Mouse (Mus musculus) MEL (cell line): ENCODE measurements around the gene Apbb1.

Experiments used
- CHD2 ChIP-seq: IDR thresholded peaks from 2 replicates; pipeline ENCODE4 v1.6.1; 2011; ENCODE audit warnings: low read length, improper control_type of control experiment
- CTCF ChIP-seq, 3 experiments: IDR thresholded peaks in 2 of 3; conservative IDR thresholded peaks in 1 of 3; 2 replicates each; pipeline ENCODE4 v1.5.1; 2011 to 2012; ENCODE audit warnings: low read length in 3 of 3, low read depth in 2 of 3, mild to moderate bottlenecking in 2 of 3, improper control_type of control experiment in 1 of 3, inconsistent platforms in 1 of 3, mixed read lengths in 1 of 3, moderate library complexity in 1 of 3; ENCODE audit not compliant: control insufficient read depth in 1 of 3, insufficient read depth in 1 of 3, poor library complexity in 1 of 3, severe bottlenecking in 1 of 3
- JUND ChIP-seq: IDR thresholded peaks from 2 replicates; pipeline ENCODE4 v1.6.1; 2011; ENCODE audit warnings: low read depth, mild to moderate bottlenecking, improper control_type of control experiment, low read length
- KAT2A ChIP-seq: conservative IDR thresholded peaks from 2 replicates; pipeline ENCODE4 v1.6.1; 2012; ENCODE audit warnings: low read depth, low read length, improper control_type of control experiment, inconsistent platforms
- MAX ChIP-seq: IDR thresholded peaks from 2 replicates; pipeline ENCODE4 v1.6.1; 2011; ENCODE audit warnings: low read length, improper control_type of control experiment
- MEF2A ChIP-seq: IDR thresholded peaks from 2 replicates; pipeline ENCODE4 v1.6.1; 2014; ENCODE audit warnings: low read depth, mild to moderate bottlenecking, inconsistent platforms, low read length, improper control_type of control experiment; ENCODE audit not compliant: poor library complexity, insufficient replicate concordance, severe bottlenecking; ENCODE audit errors: extremely low read depth
- POLR2A ChIP-seq, 2 experiments: IDR thresholded peaks; 2 replicates each; pipeline ENCODE4 v1.6.1; 2011 to 2012; ENCODE audit warnings: low read length in 2 of 2, mild to moderate bottlenecking in 2 of 2, control low read depth in 1 of 2, improper control_type of control experiment in 1 of 2, low read depth in 1 of 2, moderate library complexity in 1 of 2; ENCODE audit not compliant: control insufficient read depth in 1 of 2, insufficient read depth in 1 of 2, poor library complexity in 1 of 2
- POLR2AphosphoS5 ChIP-seq: IDR thresholded peaks from 2 replicates; pipeline ENCODE4 v1.6.1; 2012; ENCODE audit warnings: low read depth, borderline replicate concordance, mild to moderate bottlenecking, inconsistent platforms, low read length, moderate library complexity, mixed read lengths
- TCF12 ChIP-seq: IDR thresholded peaks from 2 replicates; pipeline ENCODE4 v1.6.1; 2014; ENCODE audit warnings: low read depth, mild to moderate bottlenecking, inconsistent platforms, low read length, improper control_type of control experiment, moderate library complexity
- USF1 ChIP-seq: IDR thresholded peaks from 2 replicates; pipeline ENCODE4 v1.6.1; 2014; ENCODE audit warnings: low read depth, mild to moderate bottlenecking, inconsistent platforms, low read length, improper control_type of control experiment, moderate library complexity

- no peak for TF ChIP-seq CTCF (IDR thresholded peaks at IDR 0.05 in 2 of 3, conservative IDR thresholded peaks at IDR 0.05 in 1 of 3; ENCODE audit: control insufficient read depth in 1 of 3, insufficient read depth in 1 of 3, low read depth in 2 of 3, low read length in 3 of 3, poor library complexity in 1 of 3, severe bottlenecking in 1 of 3)
- TF ChIP-seq POLR2A (IDR thresholded peaks at IDR 0.05; ENCODE audit: control insufficient read depth in 1 of 2, insufficient read depth in 1 of 2, low read depth in 1 of 2, low read length in 2 of 2, poor library complexity in 1 of 2): no peak
- no peak for TF ChIP-seq POLR2AphosphoS5
- no peak for TF ChIP-seq JUND
- no peak for TF ChIP-seq TCF12
- TF ChIP-seq CHD2: no peak
- no peak for TF ChIP-seq KAT2A
- no peak for TF ChIP-seq MAX
- TF ChIP-seq MEF2A: no peak
- no peak for TF ChIP-seq USF1
Observed at GRCm38 (mm10) chr7:105569512-105570496, 11.6 kb downstream of the Apbb1 start.
